Mouse (Mus musculus) testis, postnatal 10 days (tissue): ENCODE data around the gene Clic1.
A peak's percentile ranks its signal among the peaks of the same experiment; 100 is the strongest.

Source experiments
- DNase-seq: peaks from one replicate; pipeline ENCODE4 v3.0.0; 2021; ENCODE audit warnings: low spot score

The Clic1 gene

DNA sequence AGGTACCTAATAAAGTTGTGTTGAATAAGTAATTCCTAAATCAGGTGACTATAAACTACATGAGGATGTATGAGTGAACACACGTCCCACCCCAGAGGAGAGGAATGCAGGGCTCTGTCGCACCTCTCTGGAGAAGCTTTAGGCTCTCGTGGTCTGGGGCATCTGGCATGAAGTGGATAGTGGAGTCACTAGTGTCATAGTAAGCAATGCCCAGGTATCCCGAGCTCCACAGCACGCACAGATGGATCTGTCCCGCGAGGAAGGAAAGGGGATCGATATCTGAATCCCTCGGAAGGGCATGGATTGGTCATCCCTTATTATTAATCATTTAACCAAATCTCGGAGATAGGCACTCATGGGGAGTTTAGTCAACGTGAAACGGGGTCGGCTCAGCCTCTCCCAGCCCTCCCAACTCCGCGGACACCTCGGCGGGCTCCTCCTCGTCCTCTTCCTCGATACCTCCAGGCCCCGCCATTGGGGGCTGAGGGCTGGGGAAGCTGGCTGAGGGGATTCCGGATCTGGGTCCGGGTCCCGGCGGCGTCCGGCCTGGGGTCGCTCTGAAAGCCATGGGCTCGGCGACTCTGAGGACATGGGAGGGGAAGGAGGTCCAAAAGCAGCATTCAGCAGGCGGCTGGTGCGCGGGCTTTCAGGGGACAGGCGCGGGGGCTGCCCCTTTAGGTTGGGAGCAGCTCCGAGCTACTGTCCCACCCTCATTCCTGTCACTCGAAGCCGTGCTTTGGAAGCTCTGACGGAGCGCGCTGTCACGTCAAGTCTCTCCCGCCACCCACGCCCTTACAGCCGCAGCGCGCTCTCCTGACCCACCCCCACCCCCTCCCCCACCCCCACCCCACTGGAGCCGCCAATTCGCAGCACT lies 3.7 kb upstream of the Clic1 start:
- DNase-seq, result no peak

DNA sequence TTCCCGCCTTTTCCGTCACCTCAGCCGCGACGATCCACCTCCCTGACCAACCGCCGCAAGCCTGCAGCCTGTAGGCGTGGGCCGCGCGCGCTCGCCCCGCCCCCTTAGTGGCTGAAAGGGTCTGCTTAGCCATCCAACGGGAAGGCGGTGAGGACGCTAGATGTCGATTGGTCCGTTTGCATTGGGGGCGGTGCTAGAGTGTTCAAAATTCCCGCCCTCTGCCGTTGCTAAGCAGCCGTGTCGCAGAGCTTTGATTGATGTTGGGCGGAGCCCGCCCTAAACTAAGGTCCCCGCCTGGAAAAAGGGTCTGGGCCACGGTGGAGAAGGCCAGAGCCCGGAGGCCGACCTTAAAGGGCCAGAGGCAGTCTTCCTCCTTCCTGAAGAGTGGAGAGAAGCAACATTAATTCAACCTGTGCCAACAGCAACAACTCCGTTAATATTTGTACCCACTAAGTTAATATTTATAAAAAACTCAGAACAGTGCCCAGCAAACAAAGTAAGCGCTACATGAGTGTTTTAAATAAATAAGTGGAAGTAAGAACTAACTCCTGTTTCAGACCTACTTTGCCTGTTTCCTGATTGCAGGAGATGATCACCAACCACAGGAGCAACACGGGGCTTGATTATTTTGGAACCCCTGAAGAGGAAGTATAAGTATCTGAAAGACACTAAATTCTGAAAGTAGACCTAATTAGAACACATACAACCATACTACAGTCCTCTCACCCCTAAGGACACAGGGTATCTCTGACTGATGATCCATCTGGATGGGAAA lies 2.9 kb upstream of the Clic1 start, which contains the start of gene Msh5:
Gene Msh5 (minus strand): TSS at position 65 of the 775 bp plus-strand sequence.
- DNase-seq, result peak; percentile 99

GRCm38 (mm10) chr17:35047688-35048087 lies 2.1 kb upstream of the Clic1 start:
- DNase-seq, result no peak

DNA sequence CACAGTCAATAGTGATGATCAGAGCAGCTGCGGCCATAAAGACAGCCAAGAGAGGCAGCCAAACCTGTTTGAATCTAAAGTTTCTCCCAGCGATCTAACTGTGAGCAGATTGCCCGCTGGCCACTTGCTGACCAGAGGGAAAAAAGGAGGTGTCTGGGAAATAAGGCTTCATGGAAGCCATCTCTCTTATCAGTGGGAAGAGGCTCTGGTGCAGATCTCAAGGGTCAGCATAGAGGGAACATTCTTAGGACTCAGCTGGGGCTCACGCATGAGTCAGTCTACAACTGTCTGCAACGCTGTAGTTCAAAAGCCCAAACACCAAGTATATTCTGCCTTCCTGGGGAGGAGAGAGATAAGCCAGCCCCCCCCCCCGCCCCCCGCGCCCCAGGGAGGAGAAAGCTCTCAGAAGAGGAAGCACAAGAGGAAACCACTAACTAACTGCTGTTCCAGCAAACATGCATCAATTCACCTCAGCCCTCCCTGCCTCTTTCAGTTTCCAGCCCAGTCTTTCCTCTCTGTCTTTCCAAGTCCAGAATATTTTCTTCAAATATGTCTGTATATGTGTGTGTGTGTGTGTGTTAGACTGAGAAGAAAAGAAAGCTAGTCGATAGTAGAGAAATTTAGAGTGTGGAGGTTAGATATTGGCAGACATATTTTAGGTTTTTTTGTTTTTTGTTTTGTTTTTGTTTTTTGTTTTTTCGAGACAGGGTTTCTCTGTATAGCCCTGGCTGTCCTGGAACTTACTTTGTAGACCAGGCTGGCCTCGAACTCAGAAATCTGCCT lies 1.4 kb upstream of the Clic1 start:
- DNase-seq, result no peak

DNA sequence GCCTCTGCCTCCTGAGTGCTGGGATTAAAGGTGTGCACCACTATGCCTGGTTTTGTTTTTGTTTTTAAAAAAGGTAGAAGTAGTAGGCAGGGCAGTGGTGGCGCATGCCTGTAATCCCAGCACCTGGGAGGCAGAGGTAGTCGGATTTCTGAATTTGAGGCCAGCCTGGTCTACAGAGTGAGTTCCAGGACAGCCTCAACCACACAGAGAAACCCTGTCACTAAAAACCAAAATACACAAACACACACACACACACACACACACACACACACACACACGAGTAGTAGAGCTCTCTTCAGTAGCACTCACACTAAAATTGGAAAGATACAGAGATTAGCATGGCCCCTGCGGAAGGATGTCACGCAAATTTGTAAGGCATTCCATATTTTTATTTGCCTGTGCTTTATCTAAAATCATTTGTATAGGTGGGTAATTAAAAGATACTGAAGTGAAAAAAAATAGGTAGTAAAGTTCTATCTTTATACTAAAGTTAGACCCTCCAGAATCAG lies 780 bp upstream of the Clic1 start:
- no peak for DNase-seq

- peak; percentile 86 for DNase-seq
These were observed 472 bp downstream of the Clic1 start for GRCm38 (mm10) chr17:35050126-35050750.

DNA sequence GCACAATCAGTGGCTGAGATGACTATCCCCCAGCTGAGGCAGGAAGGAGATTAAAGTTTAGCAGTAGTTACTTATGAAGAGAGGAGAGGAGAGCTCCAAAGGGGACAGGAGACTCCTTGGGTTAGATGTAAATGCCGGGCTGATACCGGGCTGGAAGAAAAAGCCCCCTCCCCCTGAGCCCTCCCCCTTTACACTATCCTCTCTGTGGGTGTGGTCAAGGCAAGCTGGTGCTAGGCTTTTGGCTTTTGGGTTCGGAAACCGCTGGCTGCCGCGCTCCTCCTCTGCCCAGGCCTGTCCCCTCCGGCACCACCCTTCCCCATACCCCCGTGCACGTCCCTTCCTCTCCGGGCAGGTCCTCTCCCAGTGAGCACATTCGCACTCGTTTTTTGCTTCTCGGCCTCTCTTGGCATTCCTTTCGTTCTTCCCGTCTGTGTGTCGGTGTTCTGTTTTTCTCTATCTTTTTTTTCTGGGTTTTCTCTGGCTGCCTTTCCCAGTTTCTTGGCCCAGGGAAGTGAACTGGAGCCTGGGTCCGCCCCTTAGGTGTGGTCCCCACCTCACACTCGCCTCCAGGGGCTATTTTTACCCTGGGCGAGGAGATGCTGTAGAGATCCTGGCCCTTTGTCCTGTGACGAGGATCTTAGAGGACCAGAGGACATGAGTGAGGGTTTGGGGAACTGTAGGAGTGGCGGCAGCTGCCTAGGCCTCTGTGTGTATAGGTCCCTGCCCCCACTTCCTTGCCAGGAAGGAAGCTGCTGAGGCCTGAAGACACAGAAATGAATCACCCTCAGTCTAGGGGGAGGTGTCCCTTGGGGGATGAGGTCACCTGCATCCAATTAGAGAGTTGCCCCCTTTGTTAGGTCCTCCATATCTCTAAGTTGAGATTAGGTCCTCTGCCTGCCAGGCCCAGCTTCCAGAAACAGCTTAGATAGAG lies 1.7 kb downstream of the Clic1 start:
- peak; percentile 67 for DNase-seq

DNA sequence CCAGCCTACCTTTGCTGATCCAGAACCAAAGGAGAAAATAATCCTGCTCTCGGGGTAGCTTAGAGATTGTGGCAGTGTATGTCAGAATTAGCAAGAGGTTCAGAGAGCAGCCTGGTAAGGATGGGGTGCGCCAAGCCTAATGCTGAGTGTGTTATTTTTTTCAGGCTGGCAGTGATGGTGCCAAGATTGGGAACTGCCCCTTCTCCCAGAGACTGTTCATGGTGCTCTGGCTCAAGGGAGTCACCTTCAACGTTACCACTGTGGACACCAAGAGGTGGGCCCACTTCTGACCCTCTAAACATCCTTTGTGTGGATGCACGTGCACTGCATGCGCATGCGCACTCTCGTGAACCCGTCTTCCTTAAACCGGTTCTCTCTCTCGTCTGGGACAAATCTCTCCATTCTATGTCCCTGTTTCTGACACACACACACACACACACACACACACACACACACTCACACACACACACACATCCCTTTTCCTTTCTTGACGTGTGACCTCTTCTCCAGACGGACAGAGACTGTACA lies 2.6 kb downstream of the Clic1 start:
- no peak for DNase-seq

DNA sequence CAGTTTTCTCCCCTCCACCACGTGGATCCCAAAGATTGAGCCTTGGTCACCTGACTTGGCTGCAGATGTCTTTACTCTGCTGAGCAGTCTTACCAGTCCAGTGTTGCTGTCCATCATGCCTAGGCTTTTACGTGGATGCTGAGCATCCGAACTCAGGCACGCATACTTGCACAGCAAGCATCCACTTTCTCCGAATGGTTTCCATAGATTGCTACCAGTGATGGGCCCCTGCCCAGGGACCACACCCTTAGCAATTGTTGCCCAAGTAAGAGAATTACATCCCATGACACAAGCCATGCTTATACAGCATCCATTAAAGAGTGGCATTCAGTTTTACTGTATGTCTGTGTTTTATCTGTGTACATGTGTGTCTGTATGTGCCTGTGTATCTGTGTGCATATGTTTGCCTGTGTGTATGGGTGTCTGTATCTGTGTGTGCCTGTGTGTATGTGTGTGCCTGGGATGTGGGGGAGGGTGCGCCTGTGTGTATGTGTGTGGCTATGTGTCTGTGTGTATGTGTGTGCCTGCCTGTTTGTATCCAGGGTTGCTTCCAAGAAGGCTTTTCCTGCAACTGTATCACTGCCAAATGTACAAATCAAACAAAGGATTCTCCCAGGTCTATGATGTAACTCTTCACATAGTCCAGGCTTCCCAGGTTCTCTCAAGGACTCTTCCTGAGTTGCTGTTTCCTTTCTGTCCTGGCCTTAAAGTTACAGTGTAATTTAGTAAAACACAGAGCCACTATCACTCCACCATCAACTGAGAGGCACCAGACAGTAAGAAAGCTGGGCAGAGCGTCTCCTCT lies 6.1 kb downstream of the Clic1 start:
- no peak for DNase-seq

DNA sequence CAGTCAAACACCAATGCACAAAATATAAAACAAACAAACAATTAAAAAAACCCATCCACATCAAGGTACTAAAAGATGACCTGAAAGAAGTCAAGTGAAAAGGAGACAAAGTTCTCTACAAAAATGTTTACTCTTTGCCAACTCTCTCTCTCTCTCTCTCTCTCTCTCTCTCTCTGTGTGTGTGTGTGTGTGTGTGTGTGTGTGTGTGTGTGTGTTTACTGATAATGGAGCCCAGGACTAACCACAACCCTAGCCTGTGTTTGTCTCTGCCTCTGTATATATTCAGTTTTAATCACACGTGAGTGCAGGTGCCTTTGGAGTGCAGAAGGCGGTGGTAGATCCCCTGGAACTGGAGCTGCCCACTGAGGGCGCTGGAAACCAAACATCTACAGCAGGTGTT lies 7.3 kb downstream of the Clic1 start:
- no peak for DNase-seq

- no peak for DNase-seq
These were observed 8.6 kb downstream of the Clic1 start for GRCm38 (mm10) chr17:35058316-35058715.

DNA sequence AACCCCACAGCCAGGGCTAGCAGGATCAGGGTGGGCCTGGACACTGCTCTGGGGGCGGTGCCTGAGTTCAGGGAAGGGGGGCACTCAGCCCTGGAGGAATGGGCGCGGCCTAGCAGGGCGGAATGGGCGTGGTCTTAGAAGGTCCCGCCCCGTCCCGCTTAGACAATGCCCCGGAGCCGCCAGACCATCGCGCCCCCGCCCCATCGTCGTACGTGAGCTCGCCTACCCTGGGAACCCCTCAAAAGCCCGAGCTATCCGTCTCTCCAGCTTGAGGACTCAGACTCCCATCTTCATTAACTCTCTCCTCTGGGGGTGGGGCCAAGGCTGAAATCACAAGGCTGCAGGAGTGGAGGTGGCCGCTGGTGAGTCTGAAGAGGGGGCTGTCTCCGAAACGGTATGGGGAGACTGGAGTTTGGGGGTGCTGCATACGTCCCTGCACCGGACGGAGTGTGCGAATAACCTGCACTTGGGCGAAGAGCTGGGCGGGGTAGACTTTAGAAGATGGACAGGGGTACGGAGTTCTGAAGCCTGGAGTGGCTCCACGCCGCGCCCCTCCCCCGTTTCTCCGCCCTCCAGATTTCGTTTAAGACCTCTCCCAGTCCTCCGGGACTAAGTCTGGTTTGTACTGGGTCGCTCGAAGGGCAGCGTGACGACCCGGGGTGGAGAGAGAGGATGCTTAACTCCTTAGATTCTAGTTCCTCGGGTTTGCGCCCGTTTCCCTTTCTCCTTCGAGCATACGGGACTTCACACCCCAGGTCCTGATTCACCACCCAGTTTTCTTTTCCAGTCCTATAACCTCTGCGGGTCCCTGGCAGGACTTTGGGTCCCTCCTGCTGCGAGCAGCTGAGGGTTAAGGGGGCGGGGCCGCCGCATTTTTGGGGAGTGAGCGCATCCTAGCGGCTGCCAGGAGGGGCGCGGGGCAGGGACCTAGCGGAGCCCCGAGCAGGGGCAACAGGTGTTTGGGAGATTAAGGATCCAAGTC lies 9.4 kb downstream of the Clic1 start, which contains the start of gene Ddah2:
Gene Ddah2 (plus strand): TSS at position 125 of the 982 bp plus-strand sequence.
- DNase-seq, result peak; percentile 97

DNA sequence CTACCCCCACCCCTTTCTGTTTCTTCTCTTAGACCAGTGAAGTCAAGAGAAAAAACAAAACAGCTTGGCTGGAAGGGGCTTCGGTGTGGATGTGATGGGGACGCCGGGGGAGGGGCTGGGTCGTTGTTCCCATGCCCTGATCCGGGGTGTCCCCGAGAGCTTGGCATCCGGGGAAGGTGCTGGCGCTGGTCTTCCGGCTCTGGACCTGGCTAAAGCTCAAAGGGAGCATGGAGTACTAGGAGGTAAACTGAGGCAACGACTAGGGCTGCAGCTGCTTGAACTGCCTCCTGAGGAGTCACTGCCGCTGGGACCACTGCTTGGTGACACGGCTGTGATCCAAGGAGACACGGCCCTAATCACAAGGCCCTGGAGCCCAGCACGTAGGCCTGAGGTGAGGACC lies 10.3 kb downstream of the Clic1 start:
- no peak for DNase-seq

DNA sequence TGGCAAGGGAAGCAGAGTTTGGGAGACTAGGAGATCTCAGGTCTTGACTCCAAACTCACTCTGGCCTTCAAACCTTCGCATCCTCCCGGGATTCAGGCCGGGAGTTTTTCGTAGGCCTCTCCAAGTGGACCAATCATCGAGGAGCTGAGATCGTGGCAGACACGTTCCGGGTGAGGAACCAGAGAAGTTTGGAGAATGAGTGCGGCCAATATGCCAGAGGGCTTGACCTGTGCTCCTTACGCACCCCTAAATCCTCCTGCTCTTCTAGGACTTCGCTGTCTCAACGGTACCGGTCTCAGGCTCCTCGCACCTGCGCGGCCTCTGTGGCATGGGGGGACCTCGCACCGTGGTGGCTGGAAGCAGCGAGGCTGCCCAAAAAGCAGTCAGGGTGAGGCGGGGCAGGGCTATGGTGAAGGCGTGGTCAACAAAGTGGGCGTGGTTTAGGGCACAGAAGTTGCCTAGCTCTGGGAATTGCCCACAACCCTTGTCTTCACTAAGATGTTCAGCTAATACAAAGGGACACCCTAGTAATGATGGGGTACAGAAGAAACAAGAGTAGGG lies 11.1 kb downstream of the Clic1 start:
- DNase-seq, result peak; percentile 70

DNA sequence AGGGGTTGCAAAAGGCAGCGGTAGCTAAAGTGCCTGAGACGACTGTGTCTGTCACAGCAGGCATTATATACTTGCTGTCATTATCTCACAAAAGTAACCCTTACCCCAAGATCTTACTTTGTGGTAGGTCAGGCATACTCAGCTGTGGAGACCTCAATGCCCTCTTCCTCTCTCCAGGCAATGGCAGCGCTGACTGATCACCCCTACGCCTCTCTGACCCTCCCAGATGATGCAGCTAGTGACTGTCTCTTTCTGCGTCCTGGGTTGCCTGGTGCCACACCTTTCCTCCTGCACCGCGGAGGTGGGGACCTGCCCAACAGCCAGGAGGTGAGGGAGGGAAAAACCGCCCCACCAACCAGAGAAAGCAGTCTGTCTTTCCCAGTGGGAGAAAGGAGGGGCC lies 11.5 kb downstream of the Clic1 start:
- no peak for DNase-seq

- DNase-seq, result peak; percentile 67
These were observed 13.7 kb downstream of the Clic1 start for GRCm38 (mm10) chr17:35063466-35063865.

GRCm38 (mm10) chr17:35064378-35064877 lies 14.7 kb downstream of the Clic1 start:
- DNase-seq, result no peak
